ENCODE assay signal across 8 mouse cellular contexts in genomic region chr10:23348101-23348892, GRCm38 (mm10). TPM values are rescaled to one million over a fixed set of nuclear protein-coding genes. Genes with fewer than 3 reads are reported as not detected.
DNase-seq lines count a peak whose midpoint lies in the region; ATAC-seq and TF ChIP-seq lines count a peak whose summit lies in the region.

No protein-coding gene starts in this region.

- no peak overlapping the region for H3K9ac ChIP-seq in forebrain, postnatal 0 days
- peak overlapping the region; percentile 84 for H3K9ac ChIP-seq in limb, embryonic 12.5 days (replicated peaks)

- no peak for ATAC-seq in forebrain, postnatal 0 days
- ATAC-seq in limb, embryonic 12.5 days (ENCODE audit: insufficient number of reproducible peaks, insufficient read depth, low FRiP score, low TSS enrichment, low read depth), result no peak
- ATAC-seq in CD4-positive, CD25-positive, alpha-beta regulatory T cell, adult 4 months, result no peak

- H3K9me3 ChIP-seq in forebrain, postnatal 0 days (ENCODE audit: low read length), result no peaks in the 10 kb centered on the region
- H3K9me3 ChIP-seq in limb, embryonic 12.5 days, result no peaks in the 10 kb centered on the region

- TF ChIP-seq POLR2A in brain, embryonic 14.5 days (IDR thresholded peaks at IDR 0.05; ENCODE audit: borderline replicate concordance, extremely low read depth, insufficient read depth, insufficient read length, poor library complexity, severe bottlenecking), result no peak

- peak; percentile 19 for DNase-seq in kidney, postnatal 10 days
- no peak for DNase-seq in kidney, adult 8-10 months
- DNase-seq in brain, embryonic 14.5 days (ENCODE audit: low read depth), result peak; percentile 40
- DNase-seq in forebrain, postnatal 0 days, result peak; percentile 42
- peak; percentile 19 for DNase-seq in right cerebral cortex, postnatal 4 days
- DNase-seq in spleen, adult 12 weeks (ENCODE audit: low spot score), result no peak

- H3K4me3 ChIP-seq in forebrain, postnatal 0 days (ENCODE audit: low read depth, low read length), result peak overlapping the region; percentile 57
- peak overlapping the region; percentile 68 for H3K4me3 ChIP-seq in limb, embryonic 12.5 days (replicated peaks)

- peaks cover 16% of the 10 kb centered on the region for H3K4me1 ChIP-seq in forebrain, postnatal 0 days (ENCODE audit: insufficient read depth)
- H3K4me1 ChIP-seq in limb, embryonic 12.5 days (replicated peaks), result peaks cover 24% of the 10 kb centered on the region

- 3% methylated on average over 34 of the region's 34 CpGs for WGBS in forebrain, postnatal 0 days
- WGBS in limb, embryonic 12.5 days, result under 1% methylated on average over 34 of the region's 34 CpGs

- no peak for TF ChIP-seq CTCF in brain, embryonic 14.5 days (IDR thresholded peaks at IDR 0.05; ENCODE audit: borderline replicate concordance, extremely low read depth, insufficient read depth, insufficient read length)
- TF ChIP-seq CTCF in forebrain, postnatal 0 days (IDR thresholded peaks at IDR 0.05; ENCODE audit: low read depth), result no peak

- H3K36me3 ChIP-seq in forebrain, postnatal 0 days (ENCODE audit: insufficient read depth), result no peaks in the 10 kb centered on the region
- H3K36me3 ChIP-seq in limb, embryonic 12.5 days, result no peaks in the 10 kb centered on the region

- H3K4me2 ChIP-seq in forebrain, postnatal 0 days (ENCODE audit: low read depth), result peak overlapping the region; percentile 95
- peak overlapping the region; percentile 83 for H3K4me2 ChIP-seq in limb, embryonic 12.5 days

- no peak overlapping the region for H3K27ac ChIP-seq in forebrain, postnatal 0 days (ENCODE audit: low read depth, low read length)
- H3K27ac ChIP-seq in limb, embryonic 12.5 days, result peak overlapping the region; percentile 93

- H3K27me3 ChIP-seq in forebrain, postnatal 0 days (ENCODE audit: insufficient read depth, low read length), result peaks cover 4% of the 10 kb centered on the region
- H3K27me3 ChIP-seq in limb, embryonic 12.5 days, result peaks cover 17% of the 10 kb centered on the region; the same call in 1 of the 2 replicates

RNA-seq across cellular contexts. Expression of gene Eya4, which starts 2.3 kb away (rescaled TPM):
- polyA plus RNA-seq in brain, embryonic 14.5 days (2012; rRNA removed), result 1.5 and 2.6 TPM in 2 replicates
- 0.95 and 1.3 TPM in 2 replicates for total RNA-seq in forebrain, postnatal 0 days (2014; rRNA removed)
- polyA plus RNA-seq in forebrain, postnatal 0 days (2015; fragmentation: Nextera tagmentation; extraction: Ambion mirVana), result 0.48 TPM in 2 replicates
- polyA plus RNA-seq in limb, embryonic 12.5 days (2016; fragmentation: Nextera tagmentation; extraction: Ambion mirVana), result 10.7 and 11.4 TPM in 2 replicates
- polyA plus RNA-seq in CD4-positive, CD25-positive, alpha-beta regulatory T cell, adult 4 months (2017; shearing (Covaris generic)), result under 1 TPM in 1 of 2 experiments, not detected in 1; 0.16 TPM

Comparison
In these comparisons a context has a peak if more than half of its experiments do, and no peak if none do; other contexts are left out.
1. DNase-seq: peak in kidney, postnatal 10 days (single experiment), brain, embryonic 14.5 days (single experiment), forebrain, postnatal 0 days (single experiment) and right cerebral cortex, postnatal 4 days (single experiment); none in kidney, adult 8-10 months (0 of 2) and spleen, adult 12 weeks (single experiment).